Mouse (Mus musculus): ENCODE measurements around the gene Stk10. TPM values are rescaled to one million over a fixed set of nuclear protein-coding genes. Genes with fewer than 3 reads are reported as not detected.
A peak's percentile ranks its signal among the peaks of the same experiment; 100 is the strongest.
"Not testable (repeated sequence)": the region's sequence is repeated elsewhere in the genome, so short reads cannot be mapped to it uniquely, and the experiment has no call there.

Gene Stk10
- polyA plus RNA-seq, 1 experiment = 7.2 TPM

GRCm38 (mm10) chr11:32614463-32614862, 81.4 kb downstream of the Stk10 start:
- Histone ChIP-seq H3K27ac (ENCODE audit: insufficient read depth, low read length) (no peak overlapping the region), H3K36me3 (ENCODE audit: control insufficient read depth, insufficient read depth, low read length, poor library complexity, severe bottlenecking) (no peaks in the 10 kb centered on the region), H3K9me3 (replicated peaks; ENCODE audit: control insufficient read depth, insufficient read depth, low read length, poor library complexity, severe bottlenecking) (no peaks in the 10 kb centered on the region), H3K9ac (ENCODE audit: low read depth, poor library complexity, severe bottlenecking) (peak overlapping the region; percentile 82), H3K4me3 (ENCODE audit: low read depth, low read length) (peak overlapping the region; percentile 73), H3K4me1 (ENCODE audit: control insufficient read depth, insufficient read depth, low read length) (no peaks in the 10 kb centered on the region), H3K27me3 (ENCODE audit: control insufficient read depth, insufficient read depth, low read length, poor library complexity, severe bottlenecking) (no peaks in the 10 kb centered on the region)
- TF ChIP-seq CTCF (IDR thresholded peaks at IDR 0.05; ENCODE audit: low read depth, low read length) = no peak
- peak; percentile 85 for TF ChIP-seq POLR2A (IDR thresholded peaks at IDR 0.05; ENCODE audit: insufficient read depth, low read length)

DNA sequence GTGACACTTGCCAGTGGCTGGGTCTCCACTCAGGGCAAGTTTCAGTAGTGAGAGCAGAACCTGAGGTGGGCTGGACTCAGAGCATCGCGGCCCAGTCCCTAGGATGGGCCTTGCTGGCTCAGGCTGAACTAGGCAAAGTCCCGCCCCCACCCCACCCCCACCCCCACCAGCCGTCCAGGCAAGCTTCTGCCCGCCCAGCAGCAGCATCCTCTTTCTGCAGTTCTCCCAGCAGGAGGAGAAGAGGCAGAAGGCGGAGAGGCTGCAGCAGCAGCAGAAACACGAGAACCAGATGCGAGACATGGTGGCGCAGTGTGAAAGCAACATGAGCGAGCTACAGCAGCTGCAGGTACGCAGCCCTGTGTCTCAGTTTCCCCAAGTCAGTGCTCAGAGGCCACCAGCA, 82.5 kb downstream of the Stk10 start:
- no peak overlapping the region for H3K27ac ChIP-seq (ENCODE audit: insufficient read depth, low read length)
- no peak for TF ChIP-seq EP300 (IDR thresholded peaks at IDR 0.05; ENCODE audit: insufficient read depth, low read depth, low read length)
- no peak for TF ChIP-seq POLR2A (IDR thresholded peaks at IDR 0.05; ENCODE audit: insufficient read depth, low read length)
- TF ChIP-seq CTCF (IDR thresholded peaks at IDR 0.05; ENCODE audit: low read depth, low read length) = no peak
- no peaks in the 10 kb centered on the region for H3K9me3 ChIP-seq (replicated peaks; ENCODE audit: control insufficient read depth, insufficient read depth, low read length, poor library complexity, severe bottlenecking)
- H3K27me3 ChIP-seq (ENCODE audit: control insufficient read depth, insufficient read depth, low read length, poor library complexity, severe bottlenecking) = no peaks in the 10 kb centered on the region
- peak overlapping the region; percentile 5; the same call in 1 of the 2 replicates for H3K9ac ChIP-seq (ENCODE audit: low read depth, poor library complexity, severe bottlenecking)
- H3K36me3 ChIP-seq (ENCODE audit: control insufficient read depth, insufficient read depth, low read length, poor library complexity, severe bottlenecking) = no peaks in the 10 kb centered on the region
- H3K4me3 ChIP-seq (ENCODE audit: low read depth, low read length) = peak overlapping the region; percentile 44
- no peaks in the 10 kb centered on the region for H3K4me1 ChIP-seq (ENCODE audit: control insufficient read depth, insufficient read depth, low read length)

DNA sequence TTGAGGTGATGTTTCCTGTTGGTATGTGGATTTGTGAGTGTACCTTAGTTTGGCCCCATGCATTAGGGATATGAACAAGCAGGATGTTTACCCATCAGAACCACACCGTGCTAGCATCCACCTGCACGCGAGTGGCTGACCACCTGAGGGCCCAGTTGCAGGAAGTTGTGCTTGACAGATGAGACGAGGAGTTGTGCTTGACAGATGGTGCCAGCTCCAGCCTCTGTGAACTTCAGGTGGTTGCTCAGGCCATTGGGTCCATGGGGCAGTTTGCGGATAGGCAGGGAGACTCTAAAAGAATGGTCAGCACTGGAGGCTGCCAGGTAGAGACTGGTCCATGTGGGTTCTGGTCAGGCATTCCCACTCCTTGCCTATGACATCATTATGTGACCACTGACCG, 83.0 kb downstream of the Stk10 start:
- TF ChIP-seq CTCF (IDR thresholded peaks at IDR 0.05; ENCODE audit: low read depth, low read length) = no peak
- TF ChIP-seq EP300 (IDR thresholded peaks at IDR 0.05; ENCODE audit: insufficient read depth, low read depth, low read length) = no peak
- TF ChIP-seq POLR2A (IDR thresholded peaks at IDR 0.05; ENCODE audit: insufficient read depth, low read length) = no peak
- H3K4me1 ChIP-seq (ENCODE audit: control insufficient read depth, insufficient read depth, low read length) = no peaks in the 10 kb centered on the region
- no peaks in the 10 kb centered on the region for H3K27me3 ChIP-seq (ENCODE audit: control insufficient read depth, insufficient read depth, low read length, poor library complexity, severe bottlenecking)
- no peak overlapping the region for H3K27ac ChIP-seq (ENCODE audit: insufficient read depth, low read length)
- H3K9me3 ChIP-seq (replicated peaks; ENCODE audit: control insufficient read depth, insufficient read depth, low read length, poor library complexity, severe bottlenecking) = no peaks in the 10 kb centered on the region
- no peaks in the 10 kb centered on the region for H3K36me3 ChIP-seq (ENCODE audit: control insufficient read depth, insufficient read depth, low read length, poor library complexity, severe bottlenecking)
- H3K4me3 ChIP-seq (ENCODE audit: low read depth, low read length) = no peak overlapping the region
- peak overlapping the region; percentile 5; the same call in 1 of the 2 replicates for H3K9ac ChIP-seq (ENCODE audit: low read depth, poor library complexity, severe bottlenecking)

DNA sequence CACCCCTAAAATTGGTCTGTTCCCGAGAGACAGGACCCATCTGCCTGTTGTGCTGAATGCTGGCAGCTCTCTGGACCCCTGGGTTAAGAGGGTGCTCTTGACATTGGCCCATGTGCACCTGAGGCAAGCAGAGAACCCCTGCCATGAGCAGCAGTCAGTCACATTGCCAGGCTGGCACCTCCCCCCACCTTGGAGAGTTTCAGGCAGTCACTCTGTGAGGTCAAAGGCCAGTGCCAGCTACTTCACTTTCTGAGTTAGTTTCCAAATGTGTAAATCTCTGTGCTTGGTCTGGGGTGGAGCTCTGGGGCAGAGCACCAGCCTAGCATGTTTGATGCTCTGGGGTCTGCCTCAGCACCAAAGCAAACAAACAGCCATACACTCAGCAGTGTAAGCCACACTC, 84.9 kb downstream of the Stk10 start:
- Histone ChIP-seq H3K36me3 (ENCODE audit: control insufficient read depth, insufficient read depth, low read length, poor library complexity, severe bottlenecking) (no peaks in the 10 kb centered on the region), H3K4me3 (ENCODE audit: low read depth, low read length) (no peak overlapping the region), H3K9ac (ENCODE audit: low read depth, poor library complexity, severe bottlenecking) (no peak overlapping the region), H3K27ac (ENCODE audit: insufficient read depth, low read length) (no peak overlapping the region), H3K27me3 (ENCODE audit: control insufficient read depth, insufficient read depth, low read length, poor library complexity, severe bottlenecking) (no peaks in the 10 kb centered on the region), H3K9me3 (replicated peaks; ENCODE audit: control insufficient read depth, insufficient read depth, low read length, poor library complexity, severe bottlenecking) (no peaks in the 10 kb centered on the region), H3K4me1 (ENCODE audit: control insufficient read depth, insufficient read depth, low read length) (no peaks in the 10 kb centered on the region)
- TF ChIP-seq EP300 (IDR thresholded peaks at IDR 0.05; ENCODE audit: insufficient read depth, low read depth, low read length) (no peak), CTCF (IDR thresholded peaks at IDR 0.05; ENCODE audit: low read depth, low read length) (no peak), POLR2A (IDR thresholded peaks at IDR 0.05; ENCODE audit: insufficient read depth, low read length) (no peak)

- not testable (repeated sequence) for H3K4me1 ChIP-seq (ENCODE audit: control insufficient read depth, insufficient read depth, low read length); H3K9me3 ChIP-seq (replicated peaks; ENCODE audit: control insufficient read depth, insufficient read depth, low read length, poor library complexity, severe bottlenecking); H3K36me3 ChIP-seq (ENCODE audit: control insufficient read depth, insufficient read depth, low read length, poor library complexity, severe bottlenecking); H3K4me3 ChIP-seq (ENCODE audit: low read depth, low read length); H3K9ac ChIP-seq (ENCODE audit: low read depth, poor library complexity, severe bottlenecking); H3K27me3 ChIP-seq (ENCODE audit: control insufficient read depth, insufficient read depth, low read length, poor library complexity, severe bottlenecking); H3K27ac ChIP-seq (ENCODE audit: insufficient read depth, low read length)
Measured at GRCm38 (mm10) chr11:32618641-32619040, 85.5 kb downstream of the Stk10 start.

- TF ChIP-seq CTCF (IDR thresholded peaks at IDR 0.05; ENCODE audit: low read depth, low read length) = no peak
- no peak for TF ChIP-seq POLR2A (IDR thresholded peaks at IDR 0.05; ENCODE audit: insufficient read depth, low read length)
- TF ChIP-seq EP300 (IDR thresholded peaks at IDR 0.05; ENCODE audit: insufficient read depth, low read depth, low read length) = no peak
- H3K4me3 ChIP-seq (ENCODE audit: low read depth, low read length) = no peak overlapping the region
- H3K4me1 ChIP-seq (ENCODE audit: control insufficient read depth, insufficient read depth, low read length) = no peaks in the 10 kb centered on the region
- H3K27me3 ChIP-seq (ENCODE audit: control insufficient read depth, insufficient read depth, low read length, poor library complexity, severe bottlenecking) = no peaks in the 10 kb centered on the region
- no peak overlapping the region for H3K27ac ChIP-seq (ENCODE audit: insufficient read depth, low read length)
- H3K9me3 ChIP-seq (replicated peaks; ENCODE audit: control insufficient read depth, insufficient read depth, low read length, poor library complexity, severe bottlenecking) = no peaks in the 10 kb centered on the region
- no peak overlapping the region for H3K9ac ChIP-seq (ENCODE audit: low read depth, poor library complexity, severe bottlenecking)
- H3K36me3 ChIP-seq (ENCODE audit: control insufficient read depth, insufficient read depth, low read length, poor library complexity, severe bottlenecking) = no peaks in the 10 kb centered on the region
Measured at GRCm38 (mm10) chr11:32619257-32619816, 86.2 kb downstream of the Stk10 start.
